In the genomic region with DNA sequence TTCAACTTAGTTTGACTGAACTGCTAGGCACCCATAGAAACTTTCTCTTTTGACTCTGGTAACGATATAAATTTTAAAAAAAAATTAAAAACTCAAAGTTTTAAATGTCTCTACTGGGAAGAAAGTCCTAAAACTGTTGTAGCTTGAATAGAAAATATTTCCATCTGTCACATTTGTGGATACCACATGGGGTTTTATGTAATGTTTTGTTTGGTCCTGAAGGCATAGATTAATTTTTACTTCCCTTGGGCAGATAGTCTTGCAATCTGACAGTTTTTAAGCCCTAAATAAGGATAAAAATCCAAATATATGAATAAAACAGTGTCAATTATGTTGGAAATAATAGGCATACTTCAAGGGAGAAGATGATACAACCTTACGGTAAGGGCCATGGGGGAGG, we compare ENCODE assay signal across 21 mouse cellular contexts.
DNase-seq lines count a peak whose midpoint lies in the region; ATAC-seq and TF ChIP-seq lines count a peak whose summit lies in the region.
"Had no signal": no experiment of that assay in that cellular context is flagged by ENCODE, and none has a peak within 500 bp of the region (broad histone marks: within the 10 kb centered on the region; RNA-seq: fewer than 3 reads in every experiment).

No protein-coding gene starts in this region.

- ATAC-seq in erythroid progenitor cell, adult 5-6 weeks (replicated peaks; ENCODE audit: low FRiP score, poor library complexity, severe bottlenecking): no peak
- ATAC-seq: activated CD4-positive, CD25-positive, alpha-beta regulatory T cell, adult 4 months; CD4-positive, CD25-positive, alpha-beta regulatory T cell, adult 4 months; Patski had no signal

- peak overlapping the region; percentile 72 for H3K27ac ChIP-seq in layer of hippocampus, adult 2 months
- peak overlapping the region; percentile 24; the same call in 1 of the 2 replicates for H3K27ac ChIP-seq in left cerebral cortex, adult 2 months

- intact Hi-C loops in left cerebral cortex, adult 2 months (cut with DNase I): no loop called here

- DNase-seq in layer of hippocampus, adult 2 months (ENCODE audit: low spot score in 2 of 2): peak in 1 of 2 experiments; percentile 53
- no peak for DNase-seq in layer of hippocampus, postnatal 36 days
- DNase-seq in left cerebral cortex, adult 2 months (ENCODE audit: extremely low spot score in 1 of 2, low spot score in 2 of 2): no peak
- DNase-seq in left cerebral cortex, adult 8-10 months (ENCODE audit: low spot score in 2 of 2): no peak
- DNase-seq in brain, adult 2 months (ENCODE audit: low read depth, low spot score): peak; percentile 19
- DNase-seq in telencephalon, adult 2 months (ENCODE audit: low read depth, low spot score): peak; percentile 50
- DNase-seq in right cerebral cortex, postnatal 10 days (ENCODE audit: low spot score in 2 of 2): no peak
- DNase-seq: adrenal gland, adult 2 months; adrenal gland, adult 8-10 months; adrenal gland, postnatal 10 days; adrenal gland, postnatal 14 days; adrenal gland, postnatal 25 days; adrenal gland, postnatal 36 days; B cell, adult 2 months; cerebellum, adult 11 months; cerebellum, adult 11-12 months; cerebellum, adult 18-20 months had no signal

- TF ChIP-seq CTCF in layer of hippocampus, adult 2 months (conservative IDR thresholded peaks at IDR 0.05): no peak
- TF ChIP-seq CTCF in left cerebral cortex, adult 2 months (IDR thresholded peaks at IDR 0.05): no peak

- H3K4me3 ChIP-seq in layer of hippocampus, adult 2 months: no peak overlapping the region
- H3K4me3 ChIP-seq in left cerebral cortex, adult 2 months: no peak overlapping the region

Comparison
In these comparisons a context has a peak if more than half of its experiments do, and no peak if none do; other contexts are left out.
1. DNase-seq: peak in brain, adult 2 months (single experiment) and telencephalon, adult 2 months (single experiment); none in layer of hippocampus, postnatal 36 days (0 of 2), left cerebral cortex, adult 2 months (0 of 2), left cerebral cortex, adult 8-10 months (0 of 2) and right cerebral cortex, postnatal 10 days (0 of 2).